Mouse (Mus musculus) midbrain, embryonic 12.5 days (tissue): ENCODE data around the gene Rbms3. TPM values are rescaled to one million over a fixed set of nuclear protein-coding genes. Genes with fewer than 3 reads are reported as not detected.

Source experiments
- ATAC-seq: fragments of 200-750 bp; cut with Nextera tagmentation; 2 replicates; pipeline ENCODE4 v1.8.0; 2017; ENCODE audit warnings: low read depth, moderate TSS enrichment, moderate library complexity; ENCODE audit not compliant: low FRiP score
- H3K27ac ChIP-seq: fragments of 300-500 bp; sonication (generic); replicated peaks from 2 replicates; pipeline ENCODE4 v1.5.1; 2016; ENCODE audit warnings: mild to moderate bottlenecking
- H3K27me3 ChIP-seq: fragments of 300-500 bp; sonication (generic); 2 replicates; pipeline ENCODE4 v1.6.1; 2016; ENCODE audit warnings: mild to moderate bottlenecking
- H3K36me3 ChIP-seq: fragments of 300-500 bp; sonication (generic); 2 replicates; pipeline ENCODE4 v1.6.1; 2016
- H3K4me1 ChIP-seq: fragments of 300-500 bp; sonication (generic); 2 replicates; pipeline ENCODE4 v1.6.1; 2016
- H3K4me2 ChIP-seq: fragments of 300-500 bp; sonication (generic); replicated peaks from 2 replicates; pipeline ENCODE4 v1.6.1; 2016; ENCODE audit warnings: mild to moderate bottlenecking, moderate library complexity
- H3K4me3 ChIP-seq: fragments of 300-500 bp; sonication (generic); 2 replicates; pipeline ENCODE4 v1.5.1; 2016; ENCODE audit warnings: mild to moderate bottlenecking
- H3K9ac ChIP-seq: fragments of 300-500 bp; sonication (generic); replicated peaks from 2 replicates; pipeline ENCODE4 v1.6.1; 2016; ENCODE audit warnings: mild to moderate bottlenecking, moderate library complexity
- H3K9me3 ChIP-seq: fragments of 300-500 bp; sonication (generic); 2 replicates; pipeline ENCODE4 v1.6.1; 2016; ENCODE audit warnings: mild to moderate bottlenecking
- WGBS: fragments of 180-500 bp; shearing (Covaris S2); methylation state at CpG from one replicate; pipeline ENCODE4 v1.1.7; 2016; 5-methylcytosine and 5-hydroxymethylcytosine counted together
- polyA plus RNA-seq: library from polyadenylated mRNA; unstranded; fragments of >200 nt; fragmentation: Nextera tagmentation; extraction: Ambion mirVana; gene quantifications from 2 replicates; pipeline ENCODE4 v1.2.1, GENCODE M21; 2016

The Rbms3 gene
- polyA plus RNA-seq, 1 experiment from 2014 or later, result 25.8 TPM

- H3K4me2 ChIP-seq, result no peak overlapping the region
- no peak overlapping the region for H3K4me3 ChIP-seq
- H3K9ac ChIP-seq, result no peak overlapping the region
- no peaks in the 10 kb centered on the region for H3K4me1 ChIP-seq
- no peaks in the 10 kb centered on the region for H3K9me3 ChIP-seq
- no peak for ATAC-seq
- no peaks in the 10 kb centered on the region for H3K27me3 ChIP-seq
- H3K36me3 ChIP-seq, result no peaks in the 10 kb centered on the region
- 79% methylated on average over 10 of the region's 10 CpGs for WGBS
- H3K27ac ChIP-seq, result no peak overlapping the region
Measured at GRCm38 (mm10) chr9:116762395-116763025, 867.2 kb downstream of the Rbms3 start.

- no peak overlapping the region for H3K4me2 ChIP-seq
- H3K9ac ChIP-seq, result no peak overlapping the region
- no peak overlapping the region for H3K27ac ChIP-seq
- H3K4me1 ChIP-seq, result 0 out of 2 replicates have a peak, but pooled peaks cover 3% of the 10 kb centered on the region
- WGBS, result 25% methylated on average over 11 of the region's 11 CpGs
- H3K27me3 ChIP-seq, result no peaks in the 10 kb centered on the region
- no peaks in the 10 kb centered on the region for H3K9me3 ChIP-seq
- peak; percentile 52; the same call in 1 of the 2 replicates for ATAC-seq
- no peak overlapping the region for H3K4me3 ChIP-seq
- H3K36me3 ChIP-seq, result no peaks in the 10 kb centered on the region
Measured at GRCm38 (mm10) chr9:116748857-116749584, 880.7 kb downstream of the Rbms3 start.

GRCm38 (mm10) chr9:116748346-116748745 lies 881.4 kb downstream of the Rbms3 start:
- no peaks in the 10 kb centered on the region for H3K27me3 ChIP-seq
- no peak overlapping the region for H3K4me2 ChIP-seq
- H3K27ac ChIP-seq, result no peak overlapping the region
- H3K9ac ChIP-seq, result no peak overlapping the region
- ATAC-seq, result no peak
- H3K4me1 ChIP-seq, result 0 out of 2 replicates have a peak, but pooled peaks cover 3% of the 10 kb centered on the region
- H3K36me3 ChIP-seq, result no peaks in the 10 kb centered on the region
- WGBS, result 42% methylated on average over 4 of the region's 4 CpGs
- no peaks in the 10 kb centered on the region for H3K9me3 ChIP-seq
- no peak overlapping the region for H3K4me3 ChIP-seq

- no peak for ATAC-seq
- Histone ChIP-seq H3K4me2 (no peak overlapping the region), H3K27ac (no peak overlapping the region), H3K4me1 (0 out of 2 replicates have a peak, but pooled peaks cover 3% of the 10 kb centered on the region), H3K4me3 (no peak overlapping the region), H3K9ac (no peak overlapping the region), H3K27me3 (no peaks in the 10 kb centered on the region), H3K9me3 (no peaks in the 10 kb centered on the region), H3K36me3 (no peaks in the 10 kb centered on the region)
- WGBS, result 80% methylated on average over 3 of the region's 3 CpGs
Measured at GRCm38 (mm10) chr9:116746871-116747270, 882.8 kb downstream of the Rbms3 start.

GRCm38 (mm10) chr9:116737786-116738185 lies 891.9 kb downstream of the Rbms3 start:
- H3K4me3 ChIP-seq, result no peak overlapping the region
- no peaks in the 10 kb centered on the region for H3K36me3 ChIP-seq
- H3K27me3 ChIP-seq, result no peaks in the 10 kb centered on the region
- no peak overlapping the region for H3K9ac ChIP-seq
- ATAC-seq, result no peak
- no peak overlapping the region for H3K4me2 ChIP-seq
- no peaks in the 10 kb centered on the region for H3K4me1 ChIP-seq
- H3K27ac ChIP-seq, result no peak overlapping the region
- H3K9me3 ChIP-seq, result no peaks in the 10 kb centered on the region
- 86% methylated on average over 2 of the region's 2 CpGs for WGBS

- no peak overlapping the region for H3K4me3 ChIP-seq
- ATAC-seq, result no peak
- 92% methylated on average over 6 of the region's 6 CpGs for WGBS
- no peaks in the 10 kb centered on the region for H3K27me3 ChIP-seq
- no peaks in the 10 kb centered on the region for H3K9me3 ChIP-seq
- no peaks in the 10 kb centered on the region for H3K4me1 ChIP-seq
- no peak overlapping the region for H3K9ac ChIP-seq
- H3K27ac ChIP-seq, result no peak overlapping the region
- no peak overlapping the region for H3K4me2 ChIP-seq
- H3K36me3 ChIP-seq, result no peaks in the 10 kb centered on the region
Measured at GRCm38 (mm10) chr9:116729172-116729571, 900.5 kb downstream of the Rbms3 start.

GRCm38 (mm10) chr9:116728655-116729054 lies 901.1 kb downstream of the Rbms3 start:
- Histone ChIP-seq H3K4me2 (no peak overlapping the region), H3K36me3 (no peaks in the 10 kb centered on the region), H3K4me1 (no peaks in the 10 kb centered on the region), H3K9me3 (no peaks in the 10 kb centered on the region), H3K27me3 (no peaks in the 10 kb centered on the region), H3K4me3 (no peak overlapping the region), H3K27ac (no peak overlapping the region), H3K9ac (no peak overlapping the region)
- 85% methylated on average over 7 of the region's 7 CpGs for WGBS
- no peak for ATAC-seq

- Histone ChIP-seq H3K4me1 (no peaks in the 10 kb centered on the region), H3K4me2 (no peak overlapping the region), H3K27ac (no peak overlapping the region), H3K9me3 (no peaks in the 10 kb centered on the region), H3K36me3 (no peaks in the 10 kb centered on the region), H3K9ac (no peak overlapping the region), H3K4me3 (no peak overlapping the region), H3K27me3 (no peaks in the 10 kb centered on the region)
- no peak for ATAC-seq
- WGBS, result 85% methylated on average over 3 of the region's 3 CpGs
Measured at GRCm38 (mm10) chr9:116728093-116728492, 901.6 kb downstream of the Rbms3 start.

- no peaks in the 10 kb centered on the region for H3K27me3 ChIP-seq
- H3K9me3 ChIP-seq, result no peaks in the 10 kb centered on the region
- no peak overlapping the region for H3K27ac ChIP-seq
- no peak overlapping the region for H3K4me2 ChIP-seq
- 84% methylated on average over 5 of the region's 5 CpGs for WGBS
- H3K36me3 ChIP-seq, result no peaks in the 10 kb centered on the region
- H3K9ac ChIP-seq, result no peak overlapping the region
- no peak overlapping the region for H3K4me3 ChIP-seq
- ATAC-seq, result no peak
- no peaks in the 10 kb centered on the region for H3K4me1 ChIP-seq
Measured at GRCm38 (mm10) chr9:116724581-116724980, 905.1 kb downstream of the Rbms3 start.

GRCm38 (mm10) chr9:116703119-116703518 lies 926.6 kb downstream of the Rbms3 start:
- Histone ChIP-seq H3K4me1 (no peaks in the 10 kb centered on the region), H3K4me2 (no peak overlapping the region), H3K4me3 (no peak overlapping the region), H3K9me3 (no peaks in the 10 kb centered on the region), H3K9ac (no peak overlapping the region), H3K36me3 (no peaks in the 10 kb centered on the region), H3K27me3 (no peaks in the 10 kb centered on the region), H3K27ac (no peak overlapping the region)
- ATAC-seq, result no peak
- 82% methylated on average over 1 of the region's 1 CpGs for WGBS

- WGBS, result 81% methylated on average over 1 of the region's 1 CpGs
- Histone ChIP-seq H3K4me3 (no peak overlapping the region), H3K4me2 (no peak overlapping the region), H3K4me1 (no peaks in the 10 kb centered on the region), H3K36me3 (no peaks in the 10 kb centered on the region), H3K9me3 (no peaks in the 10 kb centered on the region), H3K27me3 (no peaks in the 10 kb centered on the region), H3K9ac (no peak overlapping the region), H3K27ac (no peak overlapping the region)
- no peak for ATAC-seq
Measured at GRCm38 (mm10) chr9:116702611-116703010, 927.1 kb downstream of the Rbms3 start.

- 89% methylated on average over 11 of the region's 11 CpGs for WGBS
- H3K4me2 ChIP-seq, result no peak overlapping the region
- no peak overlapping the region for H3K9ac ChIP-seq
- no peak for ATAC-seq
- H3K4me3 ChIP-seq, result no peak overlapping the region
- no peak overlapping the region for H3K27ac ChIP-seq
- no peaks in the 10 kb centered on the region for H3K27me3 ChIP-seq
- no peaks in the 10 kb centered on the region for H3K36me3 ChIP-seq
- H3K9me3 ChIP-seq, result no peaks in the 10 kb centered on the region
- H3K4me1 ChIP-seq, result no peaks in the 10 kb centered on the region
Measured at GRCm38 (mm10) chr9:116701511-116702179, 928.1 kb downstream of the Rbms3 start.
